Mouse (Mus musculus) lung, postnatal 0 days (tissue): ENCODE data around the gene Agtrap. TPM values are rescaled to one million over a fixed set of nuclear protein-coding genes. Genes with fewer than 3 reads are reported as not detected.
A peak's percentile ranks its signal among the peaks of the same experiment; 100 is the strongest.

ENCODE experiments used
- ATAC-seq: fragments of 200-750 bp; cut with Nextera tagmentation; 2 replicates; pipeline ENCODE4 v1.8.0; 2017; ENCODE audit warnings: moderate library complexity
- DNase-seq: peaks from one replicate; pipeline ENCODE4 v3.0.0-alpha.2; 2016; ENCODE audit warnings: low spot score
- H3K27ac ChIP-seq: fragments of 300-500 bp; sonication (generic); 2 replicates; pipeline ENCODE4 v1.5.1; 2014; ENCODE audit warnings: antibody characterized with exemption, mild to moderate bottlenecking, low read length, mixed read lengths
- H3K27me3 ChIP-seq: fragments of 300-500 bp; sonication (generic); replicated peaks from 2 replicates; pipeline ENCODE4 v1.6.1; 2014; ENCODE audit warnings: low read length, mixed read lengths; ENCODE audit not compliant: insufficient read depth
- H3K36me3 ChIP-seq: fragments of 300-500 bp; sonication (generic); 2 replicates; pipeline ENCODE4 v1.6.1; 2014; ENCODE audit warnings: low read length, mixed read lengths; ENCODE audit not compliant: insufficient read depth
- H3K4me1 ChIP-seq: fragments of 300-500 bp; sonication (generic); 2 replicates; pipeline ENCODE4 v1.6.1; 2014; ENCODE audit warnings: antibody characterized with exemption, low read depth, low read length, mixed read lengths; ENCODE audit not compliant: insufficient read depth
- H3K4me2 ChIP-seq: fragments of 300-500 bp; sonication (generic); replicated peaks from 2 replicates; pipeline ENCODE4 v1.6.1; 2014; ENCODE audit warnings: low read depth, mild to moderate bottlenecking, low read length, moderate library complexity, mixed read lengths
- H3K4me3 ChIP-seq: fragments of 300-500 bp; sonication (generic); 2 replicates; pipeline ENCODE4 v1.5.1; 2014; ENCODE audit warnings: low read depth, low read length
- H3K9ac ChIP-seq: fragments of 300-500 bp; sonication (generic); replicated peaks from 2 replicates; pipeline ENCODE4 v1.6.1; 2014; ENCODE audit warnings: low read depth, mild to moderate bottlenecking
- H3K9me3 ChIP-seq: fragments of 300-500 bp; sonication (generic); 2 replicates; pipeline ENCODE4 v1.6.1; 2016; ENCODE audit warnings: low read length, mixed read lengths
- CTCF ChIP-seq: IDR thresholded peaks from 2 replicates; pipeline ENCODE4 v1.5.1; 2016; ENCODE audit warnings: antibody characterized with exemption, mild to moderate bottlenecking
- EP300 ChIP-seq: IDR thresholded peaks from 2 replicates; pipeline ENCODE4 v1.6.1; 2016; ENCODE audit warnings: antibody characterized with exemption, mild to moderate bottlenecking, control low read depth
- WGBS: fragments of 180-500 bp; shearing (Covaris S2); extraction: QIAGEN DNeasy Blood & Tissue Kit; methylation state at CpG from one replicate; pipeline ENCODE4 v1.1.7; 2014; 5-methylcytosine and 5-hydroxymethylcytosine counted together
- polyA plus RNA-seq: library from polyadenylated mRNA; unstranded; fragments of >200 nt; fragmentation: Nextera tagmentation; extraction: Ambion mirVana; gene quantifications from 2 replicates; pipeline ENCODE4 v1.2.1, GENCODE M21; 2015

Gene Agtrap
- polyA plus RNA-seq, 1 experiment from 2014 or later = 22.0 TPM

GRCm38 (mm10) chr4:148041611-148042191 lies 46.1 kb downstream of the Agtrap start:
- Histone ChIP-seq H3K9me3 (no peaks in the 10 kb centered on the region), H3K4me1 (peaks cover 17% of the 10 kb centered on the region; the same call in 1 of the 2 replicates), H3K36me3 (peaks cover 11% of the 10 kb centered on the region; the same call in 1 of the 2 replicates), H3K4me2 (peak overlapping the region; percentile 70), H3K4me3 (peak overlapping the region; percentile 44), H3K9ac (peak overlapping the region; percentile 46), H3K27me3 (no peaks in the 10 kb centered on the region), H3K27ac (peak overlapping the region; percentile 74)
- WGBS = 2% methylated on average over 16 of the region's 16 CpGs
- TF ChIP-seq EP300 (no peak), CTCF (no peak)
- DNase-seq (peak; percentile 72), ATAC-seq (no peak)

GRCm38 (mm10) chr4:148040933-148041610 lies 46.8 kb downstream of the Agtrap start:
- ATAC-seq = peak; percentile 27
- peak overlapping the region; percentile 70 for H3K4me2 ChIP-seq
- H3K4me1 ChIP-seq = peaks cover 17% of the 10 kb centered on the region; the same call in 1 of the 2 replicates
- TF ChIP-seq CTCF = no peak
- no peak for TF ChIP-seq EP300
- H3K9ac ChIP-seq = peak overlapping the region; percentile 46
- peak overlapping the region; percentile 44 for H3K4me3 ChIP-seq
- 3% methylated on average over 19 of the region's 19 CpGs for WGBS
- peak overlapping the region; percentile 74 for H3K27ac ChIP-seq
- H3K27me3 ChIP-seq = no peaks in the 10 kb centered on the region
- no peaks in the 10 kb centered on the region for H3K9me3 ChIP-seq
- DNase-seq = peak; percentile 90
- H3K36me3 ChIP-seq = peaks cover 11% of the 10 kb centered on the region; the same call in 1 of the 2 replicates

DNA sequence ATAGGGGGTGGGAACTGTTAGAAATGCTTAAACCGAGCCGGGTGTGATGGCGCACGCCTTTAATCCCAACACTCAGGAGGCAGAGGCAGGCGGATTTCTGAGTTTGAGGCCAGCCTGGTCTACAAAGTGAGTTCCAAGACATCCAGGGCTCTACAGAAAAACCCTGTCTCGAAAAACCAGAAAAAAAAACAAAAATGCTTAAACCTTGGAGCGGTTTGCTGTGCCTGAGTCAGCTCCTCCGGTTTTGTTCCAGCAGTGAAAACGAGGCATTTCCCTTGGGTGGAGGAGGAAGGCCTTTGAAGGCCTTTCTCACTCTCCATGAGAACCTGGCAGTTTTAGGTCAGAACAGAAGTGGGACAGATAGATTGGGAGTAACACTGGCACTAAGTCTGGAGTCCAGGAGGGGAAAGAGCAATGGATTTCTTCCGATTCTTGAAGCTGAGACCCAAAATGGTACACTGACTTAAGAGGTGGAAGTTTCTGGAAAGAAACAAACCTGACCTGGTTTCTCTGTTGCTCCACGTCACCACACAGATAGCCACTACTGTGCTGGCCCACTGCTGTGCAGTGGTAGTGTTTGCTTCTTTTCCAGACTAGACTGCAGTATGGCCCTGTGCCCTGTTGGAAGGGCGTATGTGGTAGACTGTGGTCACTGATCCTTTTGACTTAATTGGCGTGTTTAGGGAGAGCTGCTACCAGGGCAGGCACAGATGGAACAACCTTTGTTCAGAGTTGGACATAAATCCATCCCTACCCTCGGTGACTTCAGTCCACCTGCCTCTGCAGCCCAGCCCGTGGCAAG lies 47.6 kb downstream of the Agtrap start:
- Histone ChIP-seq H3K27me3 (no peaks in the 10 kb centered on the region), H3K4me3 (0 out of 2 replicates have a peak overlapping the region, but pooled peaks have one; percentile 73), H3K9ac (no peak overlapping the region), H3K27ac (peak overlapping the region; percentile 74), H3K4me1 (peaks cover 17% of the 10 kb centered on the region; the same call in 1 of the 2 replicates), H3K4me2 (peak overlapping the region; percentile 70), H3K36me3 (peaks cover 5% of the 10 kb centered on the region; the same call in 1 of the 2 replicates), H3K9me3 (no peaks in the 10 kb centered on the region)
- 60% methylated on average over 15 of the region's 15 CpGs for WGBS
- no peak for TF ChIP-seq CTCF
- no peak for TF ChIP-seq EP300
- DNase-seq (peak; percentile 18), ATAC-seq (no peak)

- no peaks in the 10 kb centered on the region for H3K27me3 ChIP-seq
- WGBS = 14% methylated on average over 19 of the region's 19 CpGs
- peak; percentile 19 for DNase-seq
These were observed 48.4 kb downstream of the Agtrap start for GRCm38 (mm10) chr4:148039254-148040028.

GRCm38 (mm10) chr4:148038600-148039253 lies 49.1 kb downstream of the Agtrap start, which contains the start of the genes Clcn6 and Mthfr:
Gene Clcn6, minus strand, starts transcription at chr4:148038821.
Gene Mthfr, plus strand, starts transcription at chr4:148039077.
- Histone ChIP-seq H3K9me3 (no peaks in the 10 kb centered on the region), H3K9ac (peak within 1 kb of the TSS; percentile 54), H3K4me2 (peak within 1 kb of the TSS; percentile 90), H3K4me3 (peak within 1 kb of the TSS; percentile 73), H3K36me3 (peaks cover 4% of the 10 kb centered on the region; the same call in 1 of the 2 replicates), H3K4me1 (peaks cover 17% of the 10 kb centered on the region; the same call in 1 of the 2 replicates), H3K27ac (peak within 1 kb of the TSS; percentile 84), H3K27me3 (no peaks in the 10 kb centered on the region)
- TF ChIP-seq CTCF (0 out of 2 replicates have a peak, but pooled peaks have one; percentile 22), EP300 (peak; percentile 69)
- DNase-seq (peak; percentile 99), ATAC-seq (peak; percentile 95)
- WGBS = under 1% methylated on average over 52 of the region's 54 CpGs

More at GRCm38 (mm10) chr4:148039254-148040028, 48.4 kb downstream of the Agtrap start:
- no peak for ATAC-seq
- Histone ChIP-seq H3K36me3 (peaks cover 9% of the 10 kb centered on the region), H3K4me1 (peaks cover 17% of the 10 kb centered on the region; the same call in 1 of the 2 replicates), H3K27ac (peak overlapping the region; percentile 77), H3K9me3 (no peaks in the 10 kb centered on the region), H3K9ac (peak overlapping the region; percentile 52), H3K4me3 (peak overlapping the region; percentile 73), H3K4me2 (peak overlapping the region; percentile 90)
- TF ChIP-seq EP300 = no peak
- no peak for TF ChIP-seq CTCF
